Mouse (Mus musculus): ENCODE results near the gene Mrgprx2. TPM values are rescaled to one million over a fixed set of nuclear protein-coding genes. Genes with fewer than 3 reads are reported as not detected.
"Not testable (repeated sequence)": the region's sequence is repeated elsewhere in the genome, so short reads cannot be mapped to it uniquely, and the experiment has no call there.

Gene Mrgprx2
- total RNA-seq (2021): not detected
- long read RNA-seq, experiment 1: 0 reads
- long read RNA-seq, experiment 2: 0 reads

GRCm38 (mm10) chr7:48499221-48499620, at the start of gene Mrgprx2:
Gene Mrgprx2, minus strand, starts transcription at chr7:48499321.
- no peak for DNase-seq (ENCODE audit: low spot score in 2 of 2)

- DNase-seq (ENCODE audit: low spot score in 2 of 2): no peak
Observed at GRCm38 (mm10) chr7:48456242-48456641, 42.9 kb downstream of the Mrgprx2 start, which contains the start of gene Mrgprb1. Gene Mrgprb1, minus strand, starts transcription at chr7:48456342.

GRCm38 (mm10) chr7:48436581-48436980, 62.5 kb downstream of the Mrgprx2 start:
- no peak for DNase-seq (ENCODE audit: low spot score in 2 of 2)

GRCm38 (mm10) chr7:48435936-48436335, 63.2 kb downstream of the Mrgprx2 start:
- DNase-seq (ENCODE audit: low spot score in 2 of 2): not testable (repeated sequence)

Other genes with a start within 250 kb of the Mrgprx2 start
- gene Mrgprb8, start 110.8 kb downstream of the Mrgprx2 start, total RNA-seq (2021): not detected
- not detected for gene Mrgprb1, start 43.0 kb downstream of the Mrgprx2 start, total RNA-seq (2021)
- gene Mrgprb2, start 58.8 kb upstream of the Mrgprx2 start, total RNA-seq (2021): not detected
- gene Mrgprb3, start 144.5 kb upstream of the Mrgprx2 start, total RNA-seq (2021): not detected

All from left cerebral cortex, adult 18-20 months (tissue).